Mouse (Mus musculus) neural tube, embryonic 14.5 days (tissue): ENCODE data around the gene Olfr291. TPM values are rescaled to one million over a fixed set of nuclear protein-coding genes. Genes with fewer than 3 reads are reported as not detected.

ENCODE experiments used
- ATAC-seq: fragments of 200-750 bp; cut with Nextera tagmentation; 2 replicates; pipeline ENCODE4 v1.8.0; 2017; ENCODE audit warnings: low read depth, mild to moderate bottlenecking, moderate TSS enrichment, moderate library complexity
- H3K27ac ChIP-seq: fragments of 300-500 bp; sonication (generic); 2 replicates; pipeline ENCODE4 v1.5.1; 2014; ENCODE audit warnings: low read depth, mild to moderate bottlenecking, control low read depth, low read length, moderate library complexity, mixed read lengths
- H3K27me3 ChIP-seq: fragments of 300-500 bp; sonication (generic); 2 replicates; pipeline ENCODE4 v1.6.1; 2014; ENCODE audit warnings: low read length; ENCODE audit not compliant: control insufficient read depth, insufficient read depth
- H3K36me3 ChIP-seq: fragments of 300-500 bp; sonication (generic); 2 replicates; pipeline ENCODE4 v1.6.1; 2014; ENCODE audit warnings: low read length, mixed read lengths; ENCODE audit not compliant: control insufficient read depth, insufficient read depth
- H3K4me1 ChIP-seq: fragments of 300-500 bp; sonication (generic); 2 replicates; pipeline ENCODE4 v1.6.1; 2014; ENCODE audit warnings: low read length; ENCODE audit not compliant: control insufficient read depth, insufficient read depth
- H3K4me2 ChIP-seq: fragments of 300-500 bp; sonication (generic); 2 replicates; pipeline ENCODE4 v1.6.1; 2014; ENCODE audit warnings: mild to moderate bottlenecking, low read depth, low read length, control low read depth
- H3K4me3 ChIP-seq: fragments of 300-500 bp; sonication (generic); 2 replicates; pipeline ENCODE4 v1.5.1; 2014; ENCODE audit warnings: low read depth, low read length, control low read depth, mixed read lengths
- H3K9ac ChIP-seq: fragments of 300-500 bp; sonication (generic); replicated peaks from 2 replicates; pipeline ENCODE4 v1.6.1; 2014; ENCODE audit warnings: low read depth, mild to moderate bottlenecking, control low read depth, low read length, mixed read lengths
- H3K9me3 ChIP-seq: fragments of 300-500 bp; sonication (generic); 2 replicates; pipeline ENCODE4 v1.6.1; 2016; ENCODE audit warnings: low read length; ENCODE audit not compliant: control insufficient read depth
- WGBS: fragments of 180-500 bp; shearing (Covaris S2); extraction: QIAGEN DNeasy Blood & Tissue Kit; methylation state at CpG from one replicate; pipeline ENCODE4 v1.1.7; 2014; 5-methylcytosine and 5-hydroxymethylcytosine counted together
- polyA plus RNA-seq: library from polyadenylated mRNA; unstranded; fragments of >200 nt; fragmentation: Nextera tagmentation; extraction: Ambion mirVana; gene quantifications from 2 replicates; pipeline ENCODE4 v1.2.1, GENCODE M21; 2014

The Olfr291 gene
- not detected in 2 replicates for polyA plus RNA-seq

- no peaks in the 10 kb centered on the region for H3K4me1 ChIP-seq
- H3K9ac ChIP-seq = no peak within 1 kb of the TSS
- no peak for ATAC-seq
- WGBS = 85% methylated on average over 2 of the region's 2 CpGs
- H3K4me2 ChIP-seq = no peak within 1 kb of the TSS
- H3K27me3 ChIP-seq = no peaks in the 10 kb centered on the region
- no peak within 1 kb of the TSS for H3K4me3 ChIP-seq
- no peaks in the 10 kb centered on the region for H3K9me3 ChIP-seq
- no peaks in the 10 kb centered on the region for H3K36me3 ChIP-seq
- no peak within 1 kb of the TSS for H3K27ac ChIP-seq
These were observed at the start of gene Olfr291 for GRCm38 (mm10) chr7:84853253-84853652. TSS of gene Olfr291 (plus strand) at chr7:84853553.

DNA sequence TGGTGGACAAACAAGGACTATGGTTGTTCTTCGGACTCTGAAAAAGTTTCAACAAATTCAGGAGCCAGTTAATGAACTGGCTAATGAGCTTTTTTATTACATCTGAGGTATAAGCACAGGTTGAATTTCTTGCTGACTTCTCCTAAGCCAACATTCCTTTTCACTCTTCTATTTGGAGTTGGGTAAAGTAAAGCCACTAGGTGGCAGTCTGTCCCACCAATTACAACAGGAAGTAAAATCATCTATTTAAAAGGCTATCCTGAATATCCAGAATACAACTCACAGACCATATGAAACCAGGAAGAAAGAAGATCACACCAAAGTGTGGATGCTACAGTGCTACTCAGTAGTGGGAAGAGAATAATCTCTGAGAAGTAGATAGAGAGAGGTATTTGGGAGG, 48.1 kb upstream of the Olfr291 start:
- no peaks in the 10 kb centered on the region for H3K9me3 ChIP-seq
- H3K36me3 ChIP-seq = no peaks in the 10 kb centered on the region
- no peak overlapping the region for H3K27ac ChIP-seq
- no peak for ATAC-seq
- no peaks in the 10 kb centered on the region for H3K4me1 ChIP-seq
- H3K4me2 ChIP-seq = no peak overlapping the region
- no peak overlapping the region for H3K9ac ChIP-seq
- 45% methylated on average over 1 of the region's 1 CpGs for WGBS
- no peak overlapping the region for H3K4me3 ChIP-seq
- no peaks in the 10 kb centered on the region for H3K27me3 ChIP-seq

DNA sequence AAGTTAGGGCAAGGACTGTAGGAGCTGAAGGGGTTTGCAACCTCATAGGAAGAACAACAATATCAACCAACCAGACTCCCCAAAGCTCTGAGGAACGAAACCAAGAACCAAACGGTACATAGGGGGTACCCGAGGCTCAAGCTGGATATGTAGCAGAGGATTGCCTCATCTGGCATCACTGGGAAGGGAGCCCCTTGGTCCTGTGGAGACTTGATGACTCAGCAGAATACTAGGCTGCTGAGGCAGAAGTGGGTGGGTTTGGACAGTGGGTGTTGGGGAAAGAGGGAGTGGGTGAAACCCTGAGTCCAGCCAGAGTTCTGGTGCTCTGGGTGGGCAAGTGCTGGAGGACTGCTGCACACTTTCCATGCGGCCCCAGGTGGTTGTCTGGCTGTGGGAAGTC, 47.2 kb upstream of the Olfr291 start:
- Histone ChIP-seq H3K27me3 (no peaks in the 10 kb centered on the region), H3K27ac (no peak overlapping the region), H3K4me1 (no peaks in the 10 kb centered on the region), H3K9ac (no peak overlapping the region), H3K36me3 (no peaks in the 10 kb centered on the region), H3K4me3 (no peak overlapping the region), H3K4me2 (no peak overlapping the region), H3K9me3 (no peaks in the 10 kb centered on the region)
- ATAC-seq = no peak
- WGBS = 87% methylated on average over 4 of the region's 4 CpGs

GRCm38 (mm10) chr7:84884530-84884929, 31.2 kb downstream of the Olfr291 start:
- H3K27me3 ChIP-seq = no peaks in the 10 kb centered on the region
- H3K9me3 ChIP-seq = no peaks in the 10 kb centered on the region
- H3K36me3 ChIP-seq = no peaks in the 10 kb centered on the region
- no peak overlapping the region for H3K4me2 ChIP-seq
- no peak overlapping the region for H3K27ac ChIP-seq
- H3K9ac ChIP-seq = no peak overlapping the region
- H3K4me3 ChIP-seq = no peak overlapping the region
- H3K4me1 ChIP-seq = no peaks in the 10 kb centered on the region
- 62% methylated on average over 1 of the region's 1 CpGs for WGBS
- no peak for ATAC-seq

Other genes starting within 250 kb of the Olfr291 start
- gene Fah, start 246.8 kb upstream of the Olfr291 start, polyA plus RNA-seq = 10.0 and 10.7 TPM in 2 replicates
- gene Zfand6, start 163.6 kb upstream of the Olfr291 start, polyA plus RNA-seq = 228 and 239 TPM in 2 replicates
- gene Vmn2r65, start 110.6 kb downstream of the Olfr291 start, polyA plus RNA-seq = not detected in 2 replicates
- gene Vmn2r66, start 158.7 kb downstream of the Olfr291 start, polyA plus RNA-seq = not detected in 2 replicates